Mouse (Mus musculus) ES-Bruce4 (cell line): ENCODE measurements around the gene Dph6.

Experiments used
- CTCF ChIP-seq: IDR thresholded peaks from one replicate; pipeline ENCODE4 v1.8.1; 2011; ENCODE audit warnings: low read depth, low read length
- POLR2A ChIP-seq: IDR thresholded peaks from one replicate; pipeline ENCODE4 v1.8.1; 2011; ENCODE audit warnings: low read length; ENCODE audit not compliant: insufficient read depth

- no peak for TF ChIP-seq CTCF
- TF ChIP-seq POLR2A = no peak
These were observed 44.7 kb downstream of the Dph6 start for GRCm38 (mm10) chr2:114610110-114610509.
